Mouse (Mus musculus) bone marrow, adult 2 months (tissue): Measurements from ENCODE around the gene Serpina16.

Experiments used
- CTCF ChIP-seq: fragments of 200-500 bp; IDR thresholded peaks from 2 replicates; pipeline ENCODE4 v1.5.1; 2011; ENCODE audit warnings: low read length, control low read depth; ENCODE audit not compliant: control insufficient read depth, insufficient read depth
- POLR2A ChIP-seq: fragments of 200-500 bp; IDR thresholded peaks from 2 replicates; pipeline ENCODE4 v1.6.1; 2011; ENCODE audit warnings: low read depth, mild to moderate bottlenecking, control low read depth, low read length, borderline replicate concordance; ENCODE audit not compliant: control insufficient read depth

DNA sequence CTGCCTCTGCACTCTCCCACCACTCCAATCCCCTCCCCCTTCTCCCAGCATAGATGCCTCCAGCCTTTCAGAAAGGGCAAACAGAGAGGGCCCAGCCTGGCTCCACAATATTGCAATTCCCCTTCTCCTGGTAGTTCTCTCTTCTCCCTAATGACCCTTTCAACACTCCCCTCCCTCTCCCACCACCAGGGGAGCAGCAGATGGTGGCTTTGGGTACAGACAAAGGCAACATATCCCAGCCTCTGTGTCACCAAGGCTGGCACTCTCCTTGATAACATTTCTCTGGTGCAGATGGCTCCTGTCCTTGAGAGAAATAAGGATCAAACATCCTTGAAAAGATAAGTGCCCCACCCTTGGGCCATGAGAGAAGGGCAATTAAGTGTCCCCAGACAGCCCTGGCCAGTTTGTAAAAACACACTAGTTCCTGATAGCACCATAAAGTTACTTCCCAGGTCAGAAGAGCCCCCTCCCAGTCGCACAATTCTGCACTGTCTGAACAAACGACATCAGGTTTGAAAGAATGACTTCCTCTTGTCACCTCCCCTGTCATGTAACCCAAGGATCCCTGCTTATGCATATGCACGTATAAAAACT is 12.4 kb upstream of the Serpina16 start:
- TF ChIP-seq POLR2A = no peak
- TF ChIP-seq CTCF = no peak
